Mouse (Mus musculus): ENCODE data around the gene Peg3.
"Not testable (repeated sequence)": the region's sequence is repeated elsewhere in the genome, so short reads cannot be mapped to it uniquely, and the experiment has no call there.

- TF ChIP-seq CTCF (IDR thresholded peaks at IDR 0.05; ENCODE audit: control insufficient read depth, insufficient read depth, insufficient read length); USF1 (IDR thresholded peaks at IDR 0.05; ENCODE audit: low read depth): not testable (repeated sequence)
Observed at GRCm38 (mm10) chr7:6773865-6774413, 43.7 kb upstream of the Peg3 start.

Data from C2C12 (cell line).